Mouse (Mus musculus) small intestine, adult 2 months (tissue): ENCODE measurements around the gene Faiml.

Experiments used
- CTCF ChIP-seq: fragments of 200-500 bp; IDR thresholded peaks from 2 replicates; pipeline ENCODE4 v1.5.1; 2012; ENCODE audit warnings: low read depth, mild to moderate bottlenecking, control low read depth, inconsistent platforms, low read length, moderate library complexity, mixed read lengths; ENCODE audit not compliant: insufficient replicate concordance, insufficient read length; ENCODE audit errors: extremely low read depth
- POLR2A ChIP-seq: fragments of 200-500 bp; IDR thresholded peaks from 2 replicates; pipeline ENCODE4 v1.6.1; 2012; ENCODE audit warnings: low read depth, mild to moderate bottlenecking, control low read depth, inconsistent platforms, low read length, moderate library complexity

GRCm38 (mm10) chr9:99212643-99213042, 24.4 kb downstream of the Faiml start:
- TF ChIP-seq CTCF, result no peak
- TF ChIP-seq POLR2A, result no peak
